In genomic region chr1:135441861-135442260, GRCm38 (mm10) we compare ENCODE assay signal across 34 mouse cellular contexts.
"Had no signal": no experiment of that assay in that cellular context is flagged by ENCODE, and none has a peak within 500 bp of the region (broad histone marks: within the 10 kb centered on the region; RNA-seq: fewer than 3 reads in every experiment).

No protein-coding gene starts in this region.

- H3K4me2 ChIP-seq: heart, embryonic 11.5 days; heart, embryonic 12.5 days; heart, embryonic 13.5 days; heart, embryonic 15.5 days; hindbrain, embryonic 12.5 days; hindbrain, embryonic 13.5 days; hindbrain, embryonic 14.5 days; hindbrain, embryonic 15.5 days; intestine, embryonic 15.5 days; kidney, embryonic 15.5 days had no signal

- ATAC-seq: hindbrain, embryonic 16.5 days; hindbrain, postnatal 0 days; inflammation-experienced regulatory T-cells, adult 6 months; intestine, embryonic 15.5 days; intestine, embryonic 16.5 days; intestine, postnatal 0 days had no signal

- H3K27me3 ChIP-seq: heart, embryonic 12.5 days; heart, embryonic 13.5 days; heart, embryonic 15.5 days; hindbrain, embryonic 12.5 days; hindbrain, embryonic 13.5 days; hindbrain, embryonic 15.5 days; intestine, embryonic 15.5 days; kidney, embryonic 15.5 days had no signal

- H3K27ac ChIP-seq: heart, embryonic 10.5 days; heart, embryonic 13.5 days; heart, embryonic 15.5 days; hindbrain, embryonic 10.5 days; hindbrain, embryonic 12.5 days; hindbrain, embryonic 13.5 days; hindbrain, embryonic 14.5 days; hindbrain, embryonic 15.5 days; hindbrain, postnatal 0 days; intestine, embryonic 15.5 days; kidney, embryonic 15.5 days; kidney, postnatal 0 days; layer of hippocampus, adult 2 months had no signal

- H3K4me3 ChIP-seq: heart, embryonic 10.5 days; heart, embryonic 12.5 days; heart, embryonic 13.5 days; heart, embryonic 15.5 days; hindbrain, embryonic 10.5 days; hindbrain, embryonic 12.5 days; hindbrain, embryonic 13.5 days; hindbrain, embryonic 15.5 days; intestine, embryonic 15.5 days; kidney, embryonic 15.5 days; layer of hippocampus, adult 2 months had no signal

- H3K9ac ChIP-seq: heart, embryonic 12.5 days; heart, embryonic 13.5 days; heart, embryonic 15.5 days; hindbrain, embryonic 12.5 days; hindbrain, embryonic 13.5 days; hindbrain, embryonic 14.5 days; hindbrain, embryonic 15.5 days; intestine, embryonic 15.5 days; kidney, embryonic 15.5 days had no signal

- H3K9me3 ChIP-seq: heart, embryonic 10.5 days; heart, embryonic 12.5 days; heart, embryonic 13.5 days; heart, embryonic 15.5 days; hindbrain, embryonic 10.5 days; hindbrain, embryonic 12.5 days; hindbrain, embryonic 13.5 days; hindbrain, embryonic 15.5 days; intestine, embryonic 15.5 days; kidney, embryonic 15.5 days had no signal

- H3K4me1 ChIP-seq: heart, embryonic 10.5 days; heart, embryonic 12.5 days; heart, embryonic 13.5 days; heart, embryonic 15.5 days; hindbrain, embryonic 12.5 days; hindbrain, embryonic 13.5 days; hindbrain, embryonic 15.5 days; intestine, embryonic 15.5 days; kidney, embryonic 15.5 days had no signal

- DNase-seq: heart, postnatal 10 days; heart, postnatal 14 days; heart, postnatal 4 days; kidney, adult 11 months; kidney, adult 18-20 months; kidney, adult 2 months; kidney, adult 8-10 months; kidney, adult 9 months; kidney, postnatal 10 days; kidney, postnatal 14 days; kidney, postnatal 25 days; kidney, postnatal 36 days; kidney, postnatal 4 days; layer of hippocampus, adult 9-11 months; layer of hippocampus, postnatal 36 days had no signal
